Mouse (Mus musculus) Patski (cell line): Measurements from ENCODE around the gene Slc44a5. TPM values are rescaled to one million over a fixed set of nuclear protein-coding genes. Genes with fewer than 3 reads are reported as not detected.

Source experiments
- ATAC-seq: fragments of 100-300 bp; one replicate; pipeline ENCODE4 v1.8.0; 2021
- CTCF ChIA-PET: fragments of 350-600 bp; sonication (Branson Sonifier 250); formaldehyde crosslinking; loops from one replicate; lab custom pipeline; 2022; ENCODE audit warnings: inconsistent platforms; lab: Charles Lee
- POLR2A ChIA-PET: fragments of 350-600 bp; sonication (Branson Sonifier 250); formaldehyde crosslinking; loops from one replicate; lab custom pipeline; 2022; ENCODE audit warnings: antibody characterized with exemption, inconsistent platforms; lab: Charles Lee
- DNase-seq: peaks from one replicate; pipeline ENCODE4 v3.0.0-alpha.2; 2011; ENCODE audit warnings: low read depth, low spot score
- H3K27me3 ChIP-seq: fragments of 371-371 bp; one replicate; pipeline ENCODE4 v1.5.1; 2021
- CTCF ChIP-seq: fragments of 100-300 bp; IDR thresholded peaks from one replicate; pipeline ENCODE4 v1.5.1; 2021
- in situ Hi-C: fragments of 300-500 bp; cut with MboI; formaldehyde crosslinking; loops from 3 replicates; pipeline ENCODE4 v1.11.1; 2018; ENCODE audit warnings: low pct_unique_long_range_greater_than_20kb, mixed read lengths
- polyA plus RNA-seq: library from polyadenylated mRNA; unstranded; gene quantifications from one replicate; pipeline ENCODE4 v1.2.3, GENCODE M21; 2021

The Slc44a5 gene
- polyA plus RNA-seq, 1 experiment from 2014 or later: 5.0 TPM

GRCm38 (mm10) chr3:154089996-154090395 lies 116.8 kb downstream of the Slc44a5 start:
- POLR2A ChIA-PET: no interaction called here
- in situ Hi-C loops: no loop called here
- CTCF ChIA-PET: interaction anchor here (0.8 to 4.6 kb wide), 12 partner anchors 10 to 136 kb away, joined by 3 to 20 read pairs (median 6); no protein-coding TSS in a partner anchor
- DNase-seq: peak; percentile 81
- H3K27me3 ChIP-seq: no peaks in the 10 kb centered on the region
- ATAC-seq: peak; percentile 70
- no peak for TF ChIP-seq CTCF

GRCm38 (mm10) chr3:154091468-154092338 lies 118.5 kb downstream of the Slc44a5 start:
- ChIA-PET CTCF (interaction anchor here (1.0 to 4.6 kb wide), 5 partner anchors 11 to 135 kb away, joined by 3 to 20 read pairs (median 5); no protein-coding TSS in a partner anchor), POLR2A (interaction anchor here (0.6 to 0.7 kb wide), 3 partner anchors 11 to 35 kb away, joined by 3 to 5 read pairs (median 3); no protein-coding TSS in a partner anchor)
- no peak for TF ChIP-seq CTCF
- ATAC-seq: no peak
- no peaks in the 10 kb centered on the region for H3K27me3 ChIP-seq
- in situ Hi-C loops: no loop called here
- DNase-seq: no peak

GRCm38 (mm10) chr3:154092466-154092865 lies 119.2 kb downstream of the Slc44a5 start:
- ATAC-seq: no peak
- no peak for DNase-seq
- no peak for TF ChIP-seq CTCF
- in situ Hi-C loops: no loop called here
- CTCF ChIA-PET: interaction anchor here (1.5 to 4.6 kb wide), 2 partner anchors 10 to 27 kb away, joined by 3 to 20 read pairs; no protein-coding TSS in a partner anchor
- no peaks in the 10 kb centered on the region for H3K27me3 ChIP-seq
- POLR2A ChIA-PET: no interaction called here

- ATAC-seq (no peak), DNase-seq (no peak)
- in situ Hi-C loops: no loop called here
- CTCF ChIA-PET: interaction anchor here (1.7 kb wide), 1 partner anchor 12 kb away, joined by 3 read pairs; no protein-coding TSS in a partner anchor
- no peaks in the 10 kb centered on the region for H3K27me3 ChIP-seq
- no peak for TF ChIP-seq CTCF
- POLR2A ChIA-PET: no interaction called here
Observed at GRCm38 (mm10) chr3:154093745-154094322, 120.6 kb downstream of the Slc44a5 start.

GRCm38 (mm10) chr3:154101671-154102070 lies 128.4 kb downstream of the Slc44a5 start:
- no peak for DNase-seq
- ChIA-PET CTCF (interaction anchor here (1.0 to 3.9 kb wide), 3 partner anchors 11 to 124 kb away, joined by 3 to 22 read pairs (median 20); no protein-coding TSS in a partner anchor), POLR2A (no interaction called here)
- H3K27me3 ChIP-seq: no peaks in the 10 kb centered on the region
- in situ Hi-C loops: no loop called here
- ATAC-seq: no peak
- no peak for TF ChIP-seq CTCF

- DNase-seq (no peak), ATAC-seq (no peak)
- H3K27me3 ChIP-seq: no peaks in the 10 kb centered on the region
- in situ Hi-C loops: no loop called here
- CTCF ChIA-PET: no interaction called here
- TF ChIP-seq CTCF: no peak
- POLR2A ChIA-PET: no interaction called here
Observed at GRCm38 (mm10) chr3:154110528-154110927, 137.3 kb downstream of the Slc44a5 start.

GRCm38 (mm10) chr3:154111221-154111620 lies 138.0 kb downstream of the Slc44a5 start:
- DNase-seq: peak; percentile 60
- POLR2A ChIA-PET: no interaction called here
- ATAC-seq: peak; percentile 75
- in situ Hi-C loops: no loop called here
- no peak for TF ChIP-seq CTCF
- no peaks in the 10 kb centered on the region for H3K27me3 ChIP-seq
- CTCF ChIA-PET: interaction anchor here (1.4 kb wide), 1 partner anchor 127 kb away, joined by 5 read pairs; no protein-coding TSS in a partner anchor

- POLR2A ChIA-PET: no interaction called here
Observed at GRCm38 (mm10) chr3:154114991-154115390, 141.8 kb downstream of the Slc44a5 start.

GRCm38 (mm10) chr3:154115478-154115877 lies 142.2 kb downstream of the Slc44a5 start:
- TF ChIP-seq CTCF: no peak
- no peaks in the 10 kb centered on the region for H3K27me3 ChIP-seq
- DNase-seq (no peak), ATAC-seq (no peak)
- in situ Hi-C loops: no loop called here
- POLR2A ChIA-PET: no interaction called here
- CTCF ChIA-PET: interaction anchor here (1.0 to 4.7 kb wide), 3 partner anchors 13 to 22 kb away, joined by 3 to 22 read pairs (median 7); no protein-coding TSS in a partner anchor

More at GRCm38 (mm10) chr3:154114991-154115390, 141.8 kb downstream of the Slc44a5 start:
- CTCF ChIA-PET: interaction anchor here (1.4 to 4.7 kb wide), 3 partner anchors 12 to 18 kb away, joined by 3 to 22 read pairs (median 7); no protein-coding TSS in a partner anchor
- H3K27me3 ChIP-seq: no peaks in the 10 kb centered on the region
- DNase-seq (no peak), ATAC-seq (no peak)
- in situ Hi-C loops: no loop called here
- TF ChIP-seq CTCF: no peak

- no peak for DNase-seq
- no peaks in the 10 kb centered on the region for H3K27me3 ChIP-seq
- no peak for ATAC-seq
- CTCF ChIA-PET: interaction anchor here (1.0 to 4.7 kb wide), 2 partner anchors 13 to 22 kb away, joined by 3 to 22 read pairs; no protein-coding TSS in a partner anchor
- POLR2A ChIA-PET: no interaction called here
- TF ChIP-seq CTCF: no peak
- in situ Hi-C loops: no loop called here
Observed at GRCm38 (mm10) chr3:154116000-154116399, 142.8 kb downstream of the Slc44a5 start.
